Mouse (Mus musculus) urinary bladder, postnatal 36 days (tissue): ENCODE data around the gene Scd3.

ENCODE experiments used
- DNase-seq, 2 experiments: peaks; one replicate each; pipeline ENCODE4 v3.0.0; 2022; ENCODE audit warnings: low spot score in 2 of 2, mixed read lengths in 1 of 2

Gene Scd3

GRCm38 (mm10) chr19:44203015-44203564 is at the start of gene Scd3:
Gene Scd3, plus strand, starts transcription at chr19:44203269.
- no peak for DNase-seq

GRCm38 (mm10) chr19:44153781-44154180 is 49.3 kb upstream of the Scd3 start:
- DNase-seq, result no peak

- DNase-seq, result no peak
These were observed 46.1 kb upstream of the Scd3 start for GRCm38 (mm10) chr19:44157005-44157404.

GRCm38 (mm10) chr19:44159386-44159785 is 43.7 kb upstream of the Scd3 start:
- no peak for DNase-seq

- no peak for DNase-seq
These were observed 41.6 kb upstream of the Scd3 start for GRCm38 (mm10) chr19:44161515-44161914.

- DNase-seq, result no peak
These were observed 28.2 kb upstream of the Scd3 start for GRCm38 (mm10) chr19:44174835-44175234.

GRCm38 (mm10) chr19:44176741-44177140 is 26.3 kb upstream of the Scd3 start:
- no peak for DNase-seq

GRCm38 (mm10) chr19:44180502-44180901 is 22.6 kb upstream of the Scd3 start:
- no peak for DNase-seq

GRCm38 (mm10) chr19:44183968-44184367 is 19.1 kb upstream of the Scd3 start:
- DNase-seq, result no peak

GRCm38 (mm10) chr19:44189056-44189455 is 14.0 kb upstream of the Scd3 start:
- DNase-seq, result peak; percentile 61 to 68

GRCm38 (mm10) chr19:44192342-44192741 is 10.7 kb upstream of the Scd3 start, which contains the start of gene Pkd2l1:
Gene Pkd2l1, minus strand, starts transcription at chr19:44192442.
- no peak for DNase-seq

- DNase-seq, result peak in 1 of 2 experiments; percentile 21
These were observed 9.2 kb upstream of the Scd3 start for GRCm38 (mm10) chr19:44193906-44194305.

- DNase-seq, result peak; percentile 29 to 69
These were observed 7.9 kb upstream of the Scd3 start for GRCm38 (mm10) chr19:44195138-44195537.

GRCm38 (mm10) chr19:44197053-44197852 is 5.8 kb upstream of the Scd3 start:
- DNase-seq, result no peak

GRCm38 (mm10) chr19:44198494-44198893 is 4.6 kb upstream of the Scd3 start:
- DNase-seq, result no peak

- no peak for DNase-seq
These were observed 4.1 kb upstream of the Scd3 start for GRCm38 (mm10) chr19:44198964-44199363.

- DNase-seq, result no peak
These were observed 4.0 kb downstream of the Scd3 start for GRCm38 (mm10) chr19:44207079-44207478.

- no peak for DNase-seq
These were observed 12.2 kb downstream of the Scd3 start for GRCm38 (mm10) chr19:44215255-44215654.

GRCm38 (mm10) chr19:44217958-44218525 is 15.0 kb downstream of the Scd3 start:
- no peak for DNase-seq

- DNase-seq, result no peak
These were observed 22.7 kb downstream of the Scd3 start for GRCm38 (mm10) chr19:44225728-44226127.

- no peak for DNase-seq
These were observed 26.7 kb downstream of the Scd3 start for GRCm38 (mm10) chr19:44229776-44230175.

- DNase-seq, result no peak
These were observed 27.1 kb downstream of the Scd3 start for GRCm38 (mm10) chr19:44230212-44230611.

- DNase-seq, result no peak
These were observed 28.6 kb downstream of the Scd3 start for GRCm38 (mm10) chr19:44231608-44232151.
